ENCODE assay signal across 10 mouse cellular contexts in the genomic region with DNA sequence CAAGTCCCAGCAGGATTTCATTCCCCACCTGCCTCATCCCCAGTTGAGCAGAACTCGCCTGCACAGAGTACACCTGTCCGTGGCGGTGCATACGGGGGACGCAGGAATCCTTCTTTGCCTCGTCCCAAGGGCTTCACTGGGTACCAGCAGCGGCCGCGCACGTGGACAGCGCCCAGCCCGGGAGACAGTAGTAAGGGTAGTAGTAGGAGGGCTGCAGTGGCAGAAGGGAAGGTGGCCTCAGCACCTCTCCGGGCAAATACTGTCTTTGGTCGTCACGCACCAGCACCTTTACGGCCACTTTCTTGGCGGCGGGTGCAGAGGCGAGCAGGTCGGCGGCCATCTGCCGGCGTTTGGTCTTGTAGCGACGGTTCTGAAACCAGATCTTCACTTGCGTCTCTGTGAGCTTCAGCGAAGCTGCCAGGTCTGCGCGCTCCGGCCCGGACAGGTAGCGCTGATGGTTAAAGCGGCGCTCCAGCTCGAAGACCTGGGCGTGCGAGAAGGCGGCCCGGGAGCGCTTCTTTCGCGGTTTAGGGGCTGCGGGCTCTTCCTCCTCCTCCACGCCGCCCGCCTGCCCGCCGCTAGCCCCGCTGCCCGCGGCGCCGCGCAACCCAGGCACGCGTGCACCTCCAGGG. TPM values are rescaled to one million over a fixed set of nuclear protein-coding genes. Genes with fewer than 3 reads are reported as not detected.
DNase-seq lines count a peak whose midpoint lies in the region; ATAC-seq and TF ChIP-seq lines count a peak whose summit lies in the region.
"Had no signal": no experiment of that assay in that cellular context is flagged by ENCODE, and none has a peak within 500 bp of the region (broad histone marks: within the 10 kb centered on the region; RNA-seq: fewer than 3 reads in every experiment).

No protein-coding gene starts in this region.

- no peak overlapping the region for H3K27ac ChIP-seq in heart, embryonic 12.5 days (ENCODE audit: poor library complexity, severe bottlenecking)
- H3K27ac ChIP-seq in bone marrow macrophage, adult 2 months (ENCODE audit: insufficient read depth, low read depth, low read length), result no peak overlapping the region
- no peak overlapping the region for H3K27ac ChIP-seq in midbrain, embryonic 12.5 days (replicated peaks)
- H3K27ac ChIP-seq: liver, embryonic 15.5 days had no signal

- ATAC-seq in heart, embryonic 12.5 days (ENCODE audit: insufficient number of reproducible peaks, low FRiP score), result no peak
- no peak for ATAC-seq in midbrain, embryonic 12.5 days (ENCODE audit: low FRiP score, low read depth)

- DNase-seq in heart, adult 8-10 months (ENCODE audit: low spot score), result no peak
- peak; percentile 23 for DNase-seq in induced T-regulatory cell, adult 2 months (ENCODE audit: low read depth)
- DNase-seq in layer of hippocampus, adult 9-10 months (ENCODE audit: low spot score), result no peak
- no peak for DNase-seq in gastrocnemius, adult 8-10 months (ENCODE audit: low spot score in 2 of 2)
- no peak for DNase-seq in cerebellum, adult 8-10 months

- TF ChIP-seq POLR2A in bone marrow macrophage, adult 2 months (IDR thresholded peaks at IDR 0.05; ENCODE audit: borderline replicate concordance, low read depth, low read length), result no peak

- peaks cover 89% of the 10 kb centered on the region for H3K27me3 ChIP-seq in heart, embryonic 12.5 days (replicated peaks)
- H3K27me3 ChIP-seq in midbrain, embryonic 12.5 days, result peaks cover 94% of the 10 kb centered on the region

- no peaks in the 10 kb centered on the region for H3K9me3 ChIP-seq in heart, embryonic 12.5 days (replicated peaks)
- no peaks in the 10 kb centered on the region for H3K9me3 ChIP-seq in midbrain, embryonic 12.5 days
- H3K9me3 ChIP-seq: liver, embryonic 15.5 days had no signal

- peaks cover 28% of the 10 kb centered on the region for H3K4me1 ChIP-seq in heart, embryonic 12.5 days (replicated peaks)
- no peaks in the 10 kb centered on the region for H3K4me1 ChIP-seq in bone marrow macrophage, adult 2 months (ENCODE audit: control insufficient read depth, insufficient read depth, low read length)
- peaks cover 30% of the 10 kb centered on the region for H3K4me1 ChIP-seq in midbrain, embryonic 12.5 days
- H3K4me1 ChIP-seq: liver, embryonic 15.5 days had no signal

- WGBS in heart, embryonic 12.5 days, result 2% methylated on average over 56 of the region's 56 CpGs
- WGBS in midbrain, embryonic 12.5 days, result under 1% methylated on average over 54 of the region's 56 CpGs

- peak overlapping the region; percentile 45 for H3K4me2 ChIP-seq in heart, embryonic 12.5 days
- H3K4me2 ChIP-seq in midbrain, embryonic 12.5 days (replicated peaks), result peak overlapping the region; percentile 23; the same call in 1 of the 2 replicates
- H3K4me2 ChIP-seq: liver, embryonic 15.5 days had no signal

- H3K36me3 ChIP-seq in heart, embryonic 12.5 days, result no peaks in the 10 kb centered on the region
- H3K36me3 ChIP-seq in midbrain, embryonic 12.5 days, result no peaks in the 10 kb centered on the region
- H3K36me3 ChIP-seq: liver, embryonic 15.5 days had no signal

- no peak for TF ChIP-seq CTCF in bone marrow macrophage, adult 2 months (IDR thresholded peaks at IDR 0.05; ENCODE audit: low read depth, low read length)

- peak overlapping the region; percentile 22 for H3K4me3 ChIP-seq in heart, embryonic 12.5 days
- peak overlapping the region; percentile 7 for H3K4me3 ChIP-seq in bone marrow macrophage, adult 2 months (ENCODE audit: insufficient read depth, low read length)
- H3K4me3 ChIP-seq in midbrain, embryonic 12.5 days, result peak overlapping the region; percentile 17; the same call in 1 of the 2 replicates
- H3K4me3 ChIP-seq: liver, embryonic 15.5 days had no signal

- no peak overlapping the region for H3K9ac ChIP-seq in heart, embryonic 12.5 days
- H3K9ac ChIP-seq in midbrain, embryonic 12.5 days (replicated peaks), result no peak overlapping the region
- H3K9ac ChIP-seq: liver, embryonic 15.5 days had no signal

RNA-seq across cellular contexts. Expression of gene Nkx3-2, which starts 2.7 kb away (rescaled TPM):
- 0.19 and 0.22 TPM in 2 replicates for polyA plus RNA-seq in heart, embryonic 12.5 days (2016; fragmentation: Nextera tagmentation; extraction: Ambion mirVana)
- total RNA-seq in heart, adult 8-10 months (2022), result not detected
- polyA plus RNA-seq in bone marrow macrophage, adult 2 months (2012; ENCODE audit: insufficient read depth, insufficient read length, missing spikeins), result not detected in 2 replicates
- polyA plus RNA-seq in midbrain, embryonic 12.5 days (2016; fragmentation: Nextera tagmentation; extraction: Ambion mirVana), result 0.31 TPM in 1 of 2 replicates, not detected in the other
- not detected for total RNA-seq in gastrocnemius, adult 8-10 months (2022)
- total RNA-seq: MEL had no signal
- polyA plus RNA-seq: liver, embryonic 15.5 days had no signal

RNA-seq across cellular contexts. Expression of gene Rab28, which starts 53.7 kb away (rescaled TPM):
- 39.5 and 41.6 TPM in 2 replicates for polyA plus RNA-seq in heart, embryonic 12.5 days (2016; fragmentation: Nextera tagmentation; extraction: Ambion mirVana)
- 100 to 1,000 TPM in 1 of 4 experiments, 10 to 100 TPM in 3; 95.5 to 106 (median 97.0) TPM for total RNA-seq in heart, adult 8-10 months (2022)
- 32.2 and 37.5 TPM in 2 replicates for polyA plus RNA-seq in bone marrow macrophage, adult 2 months (2012; ENCODE audit: insufficient read depth, insufficient read length, missing spikeins)
- 88.9 and 94.4 TPM in 2 replicates for polyA plus RNA-seq in midbrain, embryonic 12.5 days (2016; fragmentation: Nextera tagmentation; extraction: Ambion mirVana)
- 100 to 1,000 TPM in 1 of 4 experiments, 10 to 100 TPM in 3; 88.5 to 109 (median 96.2) TPM for total RNA-seq in gastrocnemius, adult 8-10 months (2022)
